Mouse (Mus musculus) limb, embryonic 14.5 days (tissue): ENCODE measurements around the gene Galntl6. TPM values are rescaled to one million over a fixed set of nuclear protein-coding genes. Genes with fewer than 3 reads are reported as not detected.

ENCODE experiments used
- ATAC-seq: fragments of 200-750 bp; cut with Nextera tagmentation; 2 replicates; pipeline ENCODE4 v1.8.0; 2017; ENCODE audit warnings: low read depth, moderate number of reproducible peaks, moderate TSS enrichment; ENCODE audit not compliant: low FRiP score
- DNase-seq: peaks from one replicate; pipeline ENCODE4 v3.0.0-alpha.2; 2015; ENCODE audit warnings: low spot score
- H3K27ac ChIP-seq: fragments of 300-500 bp; sonication (generic); replicated peaks from 2 replicates; pipeline ENCODE4 v1.5.1; 2014; ENCODE audit warnings: low read depth, mild to moderate bottlenecking, low read length, moderate library complexity, mixed read lengths
- H3K27me3 ChIP-seq: fragments of 300-500 bp; sonication (generic); 2 replicates; pipeline ENCODE4 v1.6.1; 2014; ENCODE audit warnings: low read length, mixed read lengths; ENCODE audit not compliant: control insufficient read depth, insufficient read depth
- H3K36me3 ChIP-seq: fragments of 300-500 bp; sonication (generic); 2 replicates; pipeline ENCODE4 v1.6.1; 2014; ENCODE audit warnings: mild to moderate bottlenecking, low read length, moderate library complexity, mixed read lengths; ENCODE audit not compliant: control insufficient read depth, insufficient read depth
- H3K4me1 ChIP-seq: fragments of 300-500 bp; sonication (generic); 2 replicates; pipeline ENCODE4 v1.6.1; 2014; ENCODE audit warnings: antibody characterized with exemption, low read length, mixed read lengths; ENCODE audit not compliant: control insufficient read depth, insufficient read depth
- H3K4me2 ChIP-seq: fragments of 300-500 bp; sonication (generic); replicated peaks from 2 replicates; pipeline ENCODE4 v1.6.1; 2014; ENCODE audit warnings: low read depth, mild to moderate bottlenecking, low read length, moderate library complexity; ENCODE audit not compliant: severe bottlenecking
- H3K4me3 ChIP-seq: fragments of 300-500 bp; sonication (generic); replicated peaks from 2 replicates; pipeline ENCODE4 v1.5.1; 2014; ENCODE audit warnings: low read length
- H3K9ac ChIP-seq: fragments of 300-500 bp; sonication (generic); 2 replicates; pipeline ENCODE4 v1.6.1; 2014; ENCODE audit warnings: mild to moderate bottlenecking, low read depth, low read length, moderate library complexity; ENCODE audit not compliant: severe bottlenecking
- H3K9me3 ChIP-seq: fragments of 300-500 bp; sonication (generic); 2 replicates; pipeline ENCODE4 v1.6.1; 2016; ENCODE audit warnings: low read length; ENCODE audit not compliant: control insufficient read depth
- POLR2A ChIP-seq: fragments of 200-500 bp; IDR thresholded peaks from 2 replicates; pipeline ENCODE4 v1.8.0; 2012; ENCODE audit warnings: inconsistent platforms, mild to moderate bottlenecking, moderate library complexity, borderline replicate concordance; ENCODE audit not compliant: insufficient read depth, insufficient read length; ENCODE audit errors: extremely low read depth
- WGBS: fragments of 180-500 bp; shearing (Covaris S2); extraction: QIAGEN DNeasy Blood & Tissue Kit; methylation state at CpG from one replicate; pipeline ENCODE4 v1.1.7; 2014; 5-methylcytosine and 5-hydroxymethylcytosine counted together
- polyA plus RNA-seq, 2 experiments: library from polyadenylated mRNA; depleted of rRNA in 1 of 2; stranded (reverse) in 1 of 2; unstranded in 1 of 2; fragments of >200 nt; fragmentation: Nextera tagmentation in 1 of 2; extraction: Ambion mirVana in 1 of 2; gene quantifications; 2 replicates each; pipeline versions ENCODE4 v1.2.1 to v1.2.3; 2012 to 2014

Gene Galntl6
- polyA plus RNA-seq, 2 experiments: 0.57 to 0.65 TPM

DNA sequence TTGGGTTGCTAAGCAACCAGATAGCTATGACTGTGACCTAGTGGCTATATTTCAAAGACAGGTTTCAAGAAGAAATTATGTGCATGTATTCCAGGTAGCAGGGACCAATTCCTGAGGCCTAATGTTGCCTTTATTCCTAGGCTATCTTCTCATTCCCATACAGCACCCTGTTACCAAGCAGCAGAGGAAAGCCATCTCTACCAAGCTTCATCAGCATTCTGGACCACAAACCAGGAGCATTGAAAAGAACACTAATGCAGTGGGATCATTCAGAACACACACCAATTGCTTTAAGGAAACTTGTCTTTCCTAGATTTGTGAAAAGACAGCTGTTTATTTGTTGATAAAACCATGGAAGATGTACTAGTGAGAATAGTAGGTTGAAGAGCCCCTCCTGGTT lies 622.4 kb downstream of the Galntl6 start:
- Histone ChIP-seq H3K4me3 (no peak overlapping the region), H3K9me3 (no peaks in the 10 kb centered on the region), H3K4me2 (no peak overlapping the region), H3K4me1 (no peaks in the 10 kb centered on the region), H3K9ac (no peak overlapping the region), H3K27me3 (no peaks in the 10 kb centered on the region), H3K36me3 (no peaks in the 10 kb centered on the region), H3K27ac (no peak overlapping the region)
- no peak for ATAC-seq
- DNase-seq: no peak
- TF ChIP-seq POLR2A: no peak

- H3K4me1 ChIP-seq: no peaks in the 10 kb centered on the region
- no peak overlapping the region for H3K4me2 ChIP-seq
- no peak for ATAC-seq
- H3K4me3 ChIP-seq: no peak overlapping the region
- H3K27ac ChIP-seq: no peak overlapping the region
- H3K36me3 ChIP-seq: no peaks in the 10 kb centered on the region
- no peaks in the 10 kb centered on the region for H3K27me3 ChIP-seq
- 87% methylated on average over 2 of the region's 2 CpGs for WGBS
- H3K9ac ChIP-seq: no peak overlapping the region
- no peak for TF ChIP-seq POLR2A
- DNase-seq: no peak
- H3K9me3 ChIP-seq: no peaks in the 10 kb centered on the region
Observed at GRCm38 (mm10) chr8:58265485-58265884, 647.0 kb downstream of the Galntl6 start.

GRCm38 (mm10) chr8:58258577-58259315 lies 653.7 kb downstream of the Galntl6 start:
- DNase-seq (no peak), ATAC-seq (no peak)
- no peak overlapping the region for H3K27ac ChIP-seq
- no peak for TF ChIP-seq POLR2A
- no peaks in the 10 kb centered on the region for H3K36me3 ChIP-seq
- no peaks in the 10 kb centered on the region for H3K4me1 ChIP-seq
- H3K27me3 ChIP-seq: no peaks in the 10 kb centered on the region
- no peak overlapping the region for H3K4me2 ChIP-seq
- WGBS: 77% methylated on average over 2 of the region's 2 CpGs
- H3K9me3 ChIP-seq: no peaks in the 10 kb centered on the region
- no peak overlapping the region for H3K4me3 ChIP-seq
- no peak overlapping the region for H3K9ac ChIP-seq

- H3K27ac ChIP-seq: no peak overlapping the region
- no peaks in the 10 kb centered on the region for H3K27me3 ChIP-seq
- no peak for TF ChIP-seq POLR2A
- no peak overlapping the region for H3K4me3 ChIP-seq
- no peak overlapping the region for H3K4me2 ChIP-seq
- ATAC-seq (no peak), DNase-seq (no peak)
- WGBS: 77% methylated on average over 1 of the region's 1 CpGs
- no peaks in the 10 kb centered on the region for H3K9me3 ChIP-seq
- no peak overlapping the region for H3K9ac ChIP-seq
- no peaks in the 10 kb centered on the region for H3K36me3 ChIP-seq
- H3K4me1 ChIP-seq: no peaks in the 10 kb centered on the region
Observed at GRCm38 (mm10) chr8:58253620-58254019, 658.8 kb downstream of the Galntl6 start.

- Histone ChIP-seq H3K4me2 (no peak overlapping the region), H3K9me3 (no peaks in the 10 kb centered on the region), H3K27ac (no peak overlapping the region), H3K4me1 (no peaks in the 10 kb centered on the region), H3K27me3 (no peaks in the 10 kb centered on the region), H3K36me3 (no peaks in the 10 kb centered on the region), H3K4me3 (no peak overlapping the region), H3K9ac (no peak overlapping the region)
- no peak for DNase-seq
- 83% methylated on average over 3 of the region's 3 CpGs for WGBS
- ATAC-seq: no peak
- TF ChIP-seq POLR2A: no peak
Observed at GRCm38 (mm10) chr8:58244830-58245229, 667.6 kb downstream of the Galntl6 start.

- Histone ChIP-seq H3K36me3 (no peaks in the 10 kb centered on the region), H3K27ac (no peak overlapping the region), H3K27me3 (no peaks in the 10 kb centered on the region), H3K4me1 (no peaks in the 10 kb centered on the region), H3K4me3 (no peak overlapping the region), H3K9ac (no peak overlapping the region), H3K4me2 (no peak overlapping the region), H3K9me3 (no peaks in the 10 kb centered on the region)
- 31% methylated on average over 2 of the region's 2 CpGs for WGBS
- ATAC-seq (no peak), DNase-seq (no peak)
- TF ChIP-seq POLR2A: no peak
Observed at GRCm38 (mm10) chr8:58234220-58234619, 678.2 kb downstream of the Galntl6 start.
